Mouse (Mus musculus) MEL (cell line): ENCODE results near the gene Gzmm.

ENCODE experiments used
- CTCF ChIP-seq, 3 experiments: IDR thresholded peaks in 2 of 3; conservative IDR thresholded peaks in 1 of 3; 2 replicates each; pipeline ENCODE4 v1.5.1; 2011 to 2012; ENCODE audit warnings: low read length in 3 of 3, low read depth in 2 of 3, mild to moderate bottlenecking in 2 of 3, improper control_type of control experiment in 1 of 3, inconsistent platforms in 1 of 3, mixed read lengths in 1 of 3, moderate library complexity in 1 of 3; ENCODE audit not compliant: control insufficient read depth in 1 of 3, insufficient read depth in 1 of 3, poor library complexity in 1 of 3, severe bottlenecking in 1 of 3
- EP300 ChIP-seq, 2 experiments: IDR thresholded peaks; 2 replicates each; pipeline ENCODE4 v1.6.1; 2011; ENCODE audit warnings: improper control_type of control experiment in 2 of 2, low read length in 2 of 2, low read depth in 1 of 2, mild to moderate bottlenecking in 1 of 2
- GABPA ChIP-seq: IDR thresholded peaks from 2 replicates; pipeline ENCODE4 v1.6.1; 2012; ENCODE audit warnings: low read depth, mild to moderate bottlenecking, inconsistent platforms, low read length, improper control_type of control experiment, moderate library complexity
- MXI1 ChIP-seq: IDR thresholded peaks from 2 replicates; pipeline ENCODE4 v1.6.1; 2011; ENCODE audit warnings: mild to moderate bottlenecking, low read depth, low read length, improper control_type of control experiment
- POLR2A ChIP-seq, 2 experiments: IDR thresholded peaks; 2 replicates each; pipeline ENCODE4 v1.6.1; 2011 to 2012; ENCODE audit warnings: low read length in 2 of 2, mild to moderate bottlenecking in 2 of 2, control low read depth in 1 of 2, improper control_type of control experiment in 1 of 2, low read depth in 1 of 2, moderate library complexity in 1 of 2; ENCODE audit not compliant: control insufficient read depth in 1 of 2, insufficient read depth in 1 of 2, poor library complexity in 1 of 2
- SIN3A ChIP-seq: IDR thresholded peaks from 2 replicates; pipeline ENCODE4 v1.6.1; 2012; ENCODE audit warnings: low read length, improper control_type of control experiment, inconsistent platforms
- UBTF ChIP-seq: IDR thresholded peaks from 2 replicates; pipeline ENCODE4 v1.6.1; 2012; ENCODE audit warnings: low read depth, mild to moderate bottlenecking, inconsistent platforms, low read length, improper control_type of control experiment, moderate library complexity, borderline replicate concordance; ENCODE audit not compliant: insufficient read depth
- USF1 ChIP-seq: IDR thresholded peaks from 2 replicates; pipeline ENCODE4 v1.6.1; 2014; ENCODE audit warnings: low read depth, mild to moderate bottlenecking, inconsistent platforms, low read length, improper control_type of control experiment, moderate library complexity

DNA sequence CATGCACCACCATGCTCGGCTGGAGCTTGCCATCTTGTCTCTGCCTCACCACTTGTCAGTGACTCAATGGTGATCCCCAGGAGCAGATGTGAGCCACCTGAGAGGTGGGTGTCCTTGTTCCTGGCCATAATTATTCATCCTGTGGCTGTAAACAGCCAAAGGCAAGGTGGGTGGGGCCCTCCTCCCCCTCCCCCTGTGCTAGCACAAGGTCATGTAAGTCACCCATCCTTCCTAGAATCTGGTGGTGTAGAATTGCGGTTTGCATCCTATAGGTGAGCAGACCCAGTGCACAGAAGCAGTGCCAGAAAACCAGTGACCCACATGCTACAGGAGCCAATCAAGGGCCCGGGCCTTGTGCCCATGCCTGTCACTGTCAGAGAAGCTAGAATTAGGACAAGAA lies 15.8 kb upstream of the Gzmm start:
- TF ChIP-seq GABPA (no peak), POLR2A (IDR thresholded peaks at IDR 0.05; ENCODE audit: control insufficient read depth in 1 of 2, insufficient read depth in 1 of 2, low read depth in 1 of 2, low read length in 2 of 2, poor library complexity in 1 of 2) (no peak), MXI1 (no peak), CTCF (IDR thresholded peaks at IDR 0.05 in 2 of 3, conservative IDR thresholded peaks at IDR 0.05 in 1 of 3; ENCODE audit: control insufficient read depth in 1 of 3, insufficient read depth in 1 of 3, low read depth in 2 of 3, low read length in 3 of 3, poor library complexity in 1 of 3, severe bottlenecking in 1 of 3) (no peak), UBTF (no peak), SIN3A (no peak), EP300 (IDR thresholded peaks at IDR 0.05; ENCODE audit: low read depth in 1 of 2, low read length in 2 of 2) (no peak), USF1 (no peak)
